Mouse (Mus musculus) ovary, postnatal 14 days (tissue): ENCODE data around the gene Daxx.
"Not testable (repeated sequence)": the region's sequence is repeated elsewhere in the genome, so short reads cannot be mapped to it uniquely, and the experiment has no call there.

Experiments
- DNase-seq: peaks from one replicate; pipeline ENCODE4 v3.0.0; 2022; ENCODE audit warnings: low spot score

Daxx gene

DNA sequence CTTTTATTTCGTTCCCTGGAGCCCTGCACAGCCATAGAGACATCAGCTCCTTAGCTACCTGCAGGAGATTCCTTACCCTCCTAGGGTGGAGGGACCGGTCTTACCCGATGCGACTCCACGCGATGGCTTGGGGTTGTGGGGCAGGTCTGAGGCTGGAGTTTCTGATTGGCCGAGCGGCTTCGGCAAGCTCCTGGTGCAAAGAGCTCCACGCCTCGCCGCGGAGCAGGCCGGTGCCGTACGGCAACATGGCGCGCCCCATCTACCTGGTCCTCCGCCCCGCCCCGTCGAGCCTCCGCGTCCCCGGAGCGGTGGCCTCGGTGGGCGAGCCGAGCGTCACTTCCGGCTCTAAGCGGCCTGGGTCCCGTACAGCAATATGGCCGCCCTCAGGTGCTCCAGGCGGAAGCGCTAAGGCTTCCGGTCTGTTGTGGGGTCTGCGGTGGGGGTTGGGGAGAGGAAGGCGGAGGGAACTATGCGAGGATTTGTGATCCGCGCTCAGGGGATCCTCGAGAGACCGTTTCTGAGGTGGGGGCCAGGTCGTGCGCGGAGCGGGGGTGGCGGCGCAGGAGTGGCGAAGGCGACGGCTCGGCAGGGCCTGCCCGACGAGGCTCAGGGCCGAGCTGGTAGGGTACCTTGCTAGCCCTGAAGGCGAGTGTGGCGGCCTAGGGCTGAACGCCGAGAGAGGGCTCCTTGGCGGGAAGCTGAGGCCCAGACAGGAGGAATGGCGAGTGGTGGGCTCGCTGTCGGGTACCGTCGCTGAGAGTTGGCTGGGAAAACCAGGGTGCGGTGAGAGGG, at the start of gene Daxx:
Daxx (plus strand) TSS at position 338 of the 792 bp plus-strand sequence.
- DNase-seq = peak; percentile 99

DNA sequence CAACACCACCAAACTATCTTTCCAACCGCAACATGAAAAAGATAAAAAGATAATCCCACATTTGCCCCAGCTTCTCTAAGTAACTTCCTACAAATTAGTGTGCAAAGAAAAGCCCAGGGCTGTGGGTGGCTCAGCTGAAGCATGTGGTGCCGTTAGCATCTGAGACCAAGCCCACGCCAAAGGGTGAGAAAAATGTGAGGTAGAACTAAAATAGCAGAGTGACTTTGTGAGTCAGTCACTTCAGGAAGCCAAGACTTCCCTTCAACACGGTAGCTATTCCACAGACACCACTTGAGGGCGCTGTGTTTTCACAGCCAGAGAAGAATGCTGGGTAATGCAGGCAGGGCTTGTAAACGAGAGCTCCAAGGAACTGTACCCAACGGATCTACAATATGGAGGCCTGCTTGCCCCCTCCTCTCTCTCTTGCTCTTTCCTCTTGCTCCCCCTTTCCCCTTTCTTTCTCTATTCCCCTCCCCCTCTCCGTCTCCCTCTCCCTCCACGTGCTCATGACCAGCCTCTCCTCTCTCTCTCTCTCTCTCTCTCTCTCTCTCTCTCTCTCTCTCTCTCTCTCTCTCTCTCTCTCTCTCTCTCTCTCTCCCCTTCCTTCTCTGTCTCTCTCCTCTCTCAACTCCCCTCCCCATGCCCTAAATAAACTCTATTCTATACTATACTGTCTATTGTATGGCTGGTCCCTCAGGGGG, 43.7 kb upstream of the Daxx start:
- no peak for DNase-seq

DNA sequence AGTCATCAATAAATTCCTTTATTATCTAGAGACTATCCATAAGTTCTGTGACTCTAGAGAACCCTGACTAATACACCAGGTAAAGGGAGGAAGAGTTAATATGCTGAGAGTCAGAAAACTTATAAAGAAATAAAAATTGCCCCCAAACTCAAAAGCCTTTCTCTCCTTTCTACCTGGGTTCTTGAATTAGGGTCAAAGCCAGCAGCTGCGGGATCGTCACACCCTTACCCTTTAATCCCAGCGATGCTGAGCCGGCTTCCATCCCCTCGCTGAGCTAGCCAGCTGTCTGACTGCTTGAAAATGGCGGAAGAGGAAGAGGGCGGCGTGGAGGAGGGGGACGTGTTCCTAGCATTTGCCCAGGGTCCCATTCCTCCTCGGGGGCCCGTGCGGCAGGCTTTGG, 35.7 kb upstream of the Daxx start, which contains the start of gene Gm7029:
Gm7029 (plus strand) TSS at position 301 of the 400 bp plus-strand sequence.
- DNase-seq = not testable (repeated sequence)

DNA sequence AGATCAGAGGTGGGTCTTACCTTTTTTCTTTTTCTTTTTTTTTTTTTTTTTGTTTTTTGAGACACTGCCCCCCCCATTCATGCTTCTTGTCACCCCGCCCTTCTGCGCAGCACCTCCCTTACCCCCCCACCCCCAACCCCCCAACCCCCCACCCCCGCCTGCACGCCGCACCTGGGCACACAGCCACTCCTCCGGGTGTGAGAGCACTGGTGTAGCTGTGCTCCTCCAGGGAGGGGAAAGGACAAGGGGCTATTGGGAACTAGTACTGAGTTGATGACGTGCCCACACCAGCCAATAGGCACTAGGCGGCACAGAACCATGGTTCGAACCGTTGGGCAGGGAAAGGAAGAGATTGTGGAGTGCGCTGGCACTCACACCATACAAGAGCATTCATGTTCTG, 34.8 kb upstream of the Daxx start:
- no peak for DNase-seq

DNA sequence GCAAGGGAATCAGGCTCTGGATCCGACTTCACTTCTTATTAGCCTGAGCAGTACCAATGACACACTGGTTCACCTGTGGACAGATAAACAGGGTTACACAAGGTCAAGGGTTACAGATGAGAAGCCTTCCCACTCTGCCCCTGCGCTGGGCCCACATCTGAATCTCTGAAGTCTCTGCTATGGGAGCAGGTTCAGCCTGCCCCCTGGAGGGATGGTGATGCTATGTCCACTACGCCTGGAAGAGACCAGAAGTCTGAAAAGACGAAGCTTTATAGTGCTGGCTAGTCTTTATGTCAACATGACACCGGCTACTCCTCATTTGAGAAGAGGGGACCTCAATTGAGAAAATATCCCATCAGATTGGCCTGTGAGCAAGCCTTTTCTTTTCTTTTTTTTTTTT, 33.4 kb upstream of the Daxx start:
- not testable (repeated sequence) for DNase-seq

DNA sequence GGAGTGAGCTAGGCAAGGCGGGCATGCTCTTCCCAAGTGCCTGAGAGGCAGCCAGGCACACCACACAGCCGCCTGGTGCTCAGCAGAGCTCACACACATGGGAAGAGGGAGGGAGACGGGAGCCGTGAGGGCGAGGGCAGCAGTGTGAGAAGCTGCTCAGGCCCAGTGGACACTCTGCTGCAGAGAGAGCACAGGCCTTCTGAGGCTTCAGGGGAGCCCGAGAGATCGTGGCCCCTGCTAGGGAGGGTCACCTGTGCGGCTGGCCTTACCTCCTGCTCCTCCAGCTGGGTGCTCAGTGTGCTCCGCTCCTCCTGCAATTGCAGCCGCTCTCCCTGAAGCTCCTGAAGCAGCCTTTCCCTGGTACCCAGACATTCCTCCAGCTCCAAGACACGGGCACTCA, 24.9 kb upstream of the Daxx start:
- DNase-seq = not testable (repeated sequence)

DNA sequence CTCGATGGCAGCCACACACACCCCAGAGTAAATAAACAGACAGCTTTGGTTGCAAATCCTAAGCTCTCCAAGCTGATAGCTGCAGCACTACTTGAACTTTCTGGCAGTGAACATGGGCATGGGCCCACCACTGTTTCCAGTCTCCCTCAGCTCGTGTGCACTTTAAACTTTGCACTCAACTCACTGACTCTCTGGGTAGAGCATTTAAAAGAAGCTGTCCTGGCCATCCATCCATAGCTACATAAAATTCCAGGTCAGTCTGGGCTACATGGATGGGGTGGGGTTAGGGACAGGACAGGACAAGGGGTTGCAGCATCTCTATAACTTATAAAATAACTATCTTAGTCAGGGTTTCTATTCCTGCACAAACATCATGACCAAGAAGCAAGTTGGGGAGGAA, 21.4 kb upstream of the Daxx start:
- not testable (repeated sequence) for DNase-seq

DNA sequence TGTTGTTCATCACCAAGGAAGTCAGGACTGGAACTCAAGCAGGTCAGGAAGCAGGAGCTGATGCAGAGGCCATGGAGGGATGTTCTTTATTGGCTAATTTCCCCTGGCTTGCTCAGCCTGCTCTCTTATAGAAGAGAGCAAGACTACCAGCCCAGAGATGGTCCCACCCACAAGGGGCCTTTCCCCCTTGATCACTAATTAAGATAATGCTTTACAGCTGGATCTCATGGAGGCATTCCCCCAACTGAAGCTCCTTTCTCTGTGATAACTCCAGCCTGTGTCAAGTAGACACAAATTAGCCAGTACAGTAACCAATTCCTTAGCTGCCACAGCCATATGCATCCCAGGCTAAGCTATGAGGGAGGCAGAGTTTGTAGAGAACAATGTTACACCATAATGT, 21.0 kb upstream of the Daxx start:
- DNase-seq = not testable (repeated sequence)

DNA sequence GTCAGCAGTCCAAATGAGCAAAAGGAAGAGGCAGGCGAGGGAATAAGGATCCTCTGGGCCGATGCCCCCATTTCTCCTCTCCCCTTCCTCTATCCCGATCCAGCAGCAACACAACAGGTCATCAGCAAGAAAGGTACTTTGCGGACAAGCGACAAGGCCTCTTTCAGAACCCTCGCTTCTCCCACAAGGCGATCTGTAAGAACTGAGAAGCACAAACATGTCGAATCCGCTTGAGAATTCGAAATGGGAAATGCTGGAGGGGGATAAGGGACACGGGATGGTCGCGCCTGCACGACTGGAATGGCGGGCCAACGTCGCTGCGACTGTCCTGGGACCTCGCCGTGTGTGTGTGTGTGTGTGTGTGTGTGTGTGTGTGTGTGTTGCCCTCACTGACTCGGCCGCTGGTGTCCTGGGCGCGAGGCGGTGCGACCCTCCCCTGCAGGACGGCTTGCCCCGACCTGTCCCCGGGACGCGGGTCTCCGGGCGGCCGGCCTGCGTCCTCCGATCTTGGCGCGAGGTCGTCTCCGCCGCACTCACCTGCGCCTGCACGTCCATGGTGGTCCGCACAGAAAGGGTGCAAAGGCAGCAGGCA, 19.2 kb upstream of the Daxx start:
- not testable (repeated sequence) for DNase-seq

DNA sequence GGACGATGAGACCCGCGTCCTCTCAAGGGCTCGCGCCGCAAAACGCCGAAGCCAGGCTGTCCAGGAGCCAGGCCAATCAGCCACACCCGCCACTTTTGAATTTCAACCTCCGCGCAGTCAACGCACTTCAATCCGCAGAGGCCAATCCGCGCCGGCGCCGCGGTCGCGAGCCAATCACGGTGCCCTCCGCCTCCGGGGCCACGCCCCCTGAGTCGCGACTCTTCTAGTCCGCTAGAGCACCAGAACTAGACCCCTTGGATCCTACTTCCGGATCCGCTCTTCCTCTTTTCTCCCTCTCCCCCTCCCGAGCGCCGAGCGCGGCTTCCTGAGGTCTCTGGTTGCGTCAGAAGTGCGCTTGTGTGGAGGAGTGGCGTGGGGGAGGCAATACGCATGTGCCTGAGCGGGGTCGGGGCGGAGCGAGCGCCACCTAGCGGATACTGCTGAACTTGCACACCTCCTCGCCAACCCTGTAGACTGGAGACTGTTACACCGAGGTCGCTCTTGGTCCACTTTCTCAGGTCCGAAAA, 18.6 kb upstream of the Daxx start, which contains the start of gene Kifc1:
Kifc1 (minus strand) TSS at position 129 of the 527 bp plus-strand sequence.
- DNase-seq = peak; percentile 99

DNA sequence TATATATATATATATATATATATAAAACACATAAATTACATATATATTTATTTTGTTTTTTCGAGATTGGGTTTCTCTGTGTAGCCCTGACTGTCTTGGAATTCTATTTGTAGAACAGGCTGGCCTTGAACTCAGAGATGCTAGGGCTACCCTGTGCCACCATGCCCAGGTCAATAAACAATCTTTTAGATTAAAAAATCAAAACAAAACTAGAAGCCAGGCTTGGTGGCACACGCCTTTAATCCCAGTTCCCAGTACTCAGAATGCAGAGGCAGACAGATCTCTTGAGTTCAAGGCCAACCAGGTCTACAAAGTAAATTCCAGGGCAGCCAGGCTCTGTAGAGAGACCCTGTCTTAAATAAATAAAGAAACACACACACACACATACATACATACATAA, 17.9 kb upstream of the Daxx start:
- no peak for DNase-seq

DNA sequence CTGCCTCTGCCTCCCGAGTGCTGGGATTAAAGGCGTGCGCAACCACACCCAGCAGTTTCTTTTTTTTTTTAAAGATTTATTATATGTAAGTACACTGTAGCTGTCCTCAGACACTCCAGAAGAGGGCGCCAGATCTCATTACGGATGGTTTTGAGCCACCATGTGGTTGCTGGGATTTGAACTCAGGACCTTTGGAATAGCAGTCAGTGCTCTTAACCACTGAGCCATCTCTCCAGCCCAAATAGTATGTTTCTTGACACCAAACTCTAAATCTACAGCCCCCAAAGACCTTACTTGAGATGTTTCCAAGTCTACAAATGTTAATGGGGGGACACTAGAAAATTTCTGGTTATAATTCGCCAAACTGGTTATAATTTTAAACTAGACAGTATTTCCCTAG, 17.3 kb upstream of the Daxx start:
- not testable (repeated sequence) for DNase-seq

DNA sequence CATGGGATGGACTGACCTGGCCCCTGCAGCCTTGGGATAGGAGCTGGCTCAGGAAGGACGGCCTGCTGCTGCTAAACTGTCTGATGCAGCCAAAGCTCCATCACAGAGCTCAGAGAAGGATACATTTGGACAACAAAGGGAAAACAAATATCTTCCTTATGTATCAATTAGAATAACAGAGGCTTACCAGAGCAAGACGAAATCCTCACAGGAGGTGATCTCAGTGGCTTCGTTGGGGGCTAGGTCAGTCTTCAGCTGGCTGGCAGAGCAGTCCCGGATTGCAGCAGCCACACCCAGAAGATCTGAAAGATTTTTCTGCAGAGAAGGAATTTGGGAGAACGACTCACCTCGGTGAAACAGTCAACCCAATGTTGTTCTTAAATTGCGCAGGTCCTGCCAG, 16.8 kb upstream of the Daxx start:
- DNase-seq = no peak

DNA sequence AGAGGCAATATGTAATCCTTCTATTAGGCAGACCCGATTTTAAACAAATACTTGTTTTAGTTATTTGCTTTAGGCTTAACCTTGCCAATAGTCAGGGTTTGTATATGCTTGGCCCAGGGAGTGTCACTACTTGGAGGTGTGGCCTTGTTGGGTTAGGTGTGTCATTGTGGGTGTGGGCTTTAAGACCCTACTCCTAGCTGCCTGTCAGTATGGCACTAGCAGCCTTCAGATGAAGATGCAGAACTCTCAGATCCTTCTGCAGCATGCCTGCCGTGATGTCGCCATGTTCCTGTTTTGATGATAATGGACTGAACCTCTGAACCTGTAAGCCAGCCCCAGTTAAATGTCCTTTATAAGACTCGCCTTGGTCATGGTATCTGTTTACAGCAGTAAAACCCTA, 16.2 kb upstream of the Daxx start:
- DNase-seq = not testable (repeated sequence)

DNA sequence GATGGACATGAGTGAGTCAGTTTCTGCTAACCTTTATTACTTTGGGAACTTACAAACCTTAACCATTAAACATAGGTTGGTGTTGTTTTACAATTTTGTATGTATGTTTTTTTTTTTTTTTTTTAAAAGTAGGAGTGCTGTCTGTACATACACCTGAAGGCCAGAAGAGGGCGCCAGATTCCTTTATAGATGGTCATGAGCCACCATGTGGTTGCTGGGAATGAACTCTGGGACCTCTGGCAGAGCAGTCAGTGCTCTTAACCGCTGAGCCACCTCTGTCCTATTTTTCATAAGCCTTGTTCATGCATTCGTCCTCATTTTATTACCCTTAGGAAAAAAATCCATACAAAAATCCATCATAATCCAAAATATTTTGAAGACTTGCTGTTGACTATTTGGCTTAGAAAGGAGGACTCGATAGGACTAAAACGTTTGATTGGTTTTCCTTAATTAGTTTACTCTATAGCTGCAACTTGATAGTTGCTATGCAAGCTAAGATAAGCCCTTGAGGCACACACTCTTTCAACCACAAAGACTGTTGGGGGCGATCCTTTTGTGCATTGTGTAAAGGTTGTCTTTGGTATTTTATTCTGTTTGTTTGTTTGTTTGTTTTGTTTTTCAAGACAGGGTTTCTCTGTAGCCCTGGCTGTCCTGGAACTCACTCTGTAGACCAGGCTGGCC, 12.0 kb upstream of the Daxx start:
- no peak for DNase-seq

DNA sequence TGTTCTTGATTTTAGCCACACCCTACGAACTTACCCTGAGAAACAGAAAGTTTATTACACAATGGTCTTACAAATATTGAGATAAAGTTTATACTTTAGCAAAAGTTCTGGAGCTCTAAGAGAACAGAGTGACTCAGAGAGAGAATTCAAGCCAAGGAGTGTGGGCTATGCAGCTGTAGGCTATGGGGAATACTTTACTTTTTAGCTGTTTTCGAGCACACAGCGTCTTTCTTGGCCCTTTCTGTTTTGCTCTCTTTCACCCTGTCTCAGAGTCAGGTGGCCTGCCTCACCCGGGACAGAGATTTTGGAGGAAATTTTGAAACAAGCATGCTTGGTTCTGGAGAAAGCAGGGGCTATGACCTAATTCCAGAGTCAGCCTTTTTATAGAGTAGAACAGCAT, 11.0 kb upstream of the Daxx start:
- not testable (repeated sequence) for DNase-seq

DNA sequence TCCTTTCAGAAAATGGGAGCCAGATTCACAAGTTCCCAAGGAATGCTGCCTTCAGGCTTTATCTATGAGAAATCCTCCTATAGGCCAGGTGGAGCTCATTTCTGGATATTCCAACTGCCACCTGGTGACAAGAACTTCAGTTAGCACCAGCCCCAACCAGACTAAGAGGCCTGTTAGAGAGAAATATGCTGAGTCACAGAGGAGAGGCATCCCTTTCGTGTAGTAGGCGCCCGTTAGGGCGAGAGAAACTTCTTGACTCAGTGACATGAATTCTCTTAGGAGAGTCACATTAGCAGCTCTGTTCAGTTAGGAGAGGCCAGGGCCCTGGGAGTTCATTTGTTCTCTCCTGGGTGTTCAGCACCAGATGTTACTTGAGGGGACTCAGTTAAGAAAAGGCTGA, 9.6 kb upstream of the Daxx start:
- DNase-seq = no peak

DNA sequence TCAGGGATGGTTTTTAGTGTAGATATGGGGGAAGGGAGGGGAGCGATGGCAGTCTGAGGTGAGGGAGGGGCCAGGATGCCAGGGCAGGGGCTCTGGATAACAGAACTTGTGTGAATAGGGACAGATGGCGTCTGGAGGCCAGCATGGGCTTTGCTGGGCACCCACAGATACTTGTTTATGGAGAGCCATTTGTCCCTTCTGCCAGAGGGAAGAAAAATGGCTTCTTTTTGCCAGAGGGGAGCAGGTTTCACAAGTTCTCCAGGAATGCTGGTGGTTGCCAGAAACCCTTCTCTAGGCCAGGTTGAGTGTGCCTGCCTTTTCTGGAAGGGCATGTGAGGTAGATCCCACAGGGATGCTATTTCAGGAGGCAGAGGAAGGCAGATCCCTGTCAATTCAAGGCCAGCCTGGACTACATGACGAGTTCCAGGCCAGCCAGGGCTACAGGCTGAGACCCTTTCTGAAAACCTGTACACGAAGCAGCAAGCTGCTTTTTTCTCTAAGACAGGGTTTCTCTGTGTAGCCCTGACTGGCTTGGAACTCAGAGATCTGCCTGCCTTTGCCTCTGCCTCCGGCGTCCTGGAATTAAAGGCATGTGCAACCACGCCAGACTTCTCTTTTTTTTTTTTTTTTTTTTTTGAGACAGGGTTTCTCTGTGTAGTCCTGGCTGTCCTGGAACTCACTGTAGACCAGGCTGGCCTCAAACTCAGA, 8.8 kb upstream of the Daxx start:
- peak; percentile 17 for DNase-seq

DNA sequence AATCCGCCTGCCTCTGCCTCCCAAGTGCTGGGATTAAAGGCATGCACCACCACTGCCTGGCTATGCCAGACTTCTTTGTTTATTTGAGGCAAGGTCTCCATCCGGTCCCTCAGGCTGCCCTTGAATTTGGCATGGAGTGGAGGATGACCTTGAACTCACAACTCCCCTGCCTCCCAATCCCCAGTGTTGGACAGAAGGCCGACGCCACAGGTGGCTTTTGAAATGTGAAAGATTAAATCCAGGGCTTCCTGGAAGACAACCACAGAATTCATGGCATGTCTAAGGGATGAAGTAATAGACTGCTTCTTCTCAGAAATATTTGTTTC, 8.3 kb upstream of the Daxx start:
- no peak for DNase-seq

DNA sequence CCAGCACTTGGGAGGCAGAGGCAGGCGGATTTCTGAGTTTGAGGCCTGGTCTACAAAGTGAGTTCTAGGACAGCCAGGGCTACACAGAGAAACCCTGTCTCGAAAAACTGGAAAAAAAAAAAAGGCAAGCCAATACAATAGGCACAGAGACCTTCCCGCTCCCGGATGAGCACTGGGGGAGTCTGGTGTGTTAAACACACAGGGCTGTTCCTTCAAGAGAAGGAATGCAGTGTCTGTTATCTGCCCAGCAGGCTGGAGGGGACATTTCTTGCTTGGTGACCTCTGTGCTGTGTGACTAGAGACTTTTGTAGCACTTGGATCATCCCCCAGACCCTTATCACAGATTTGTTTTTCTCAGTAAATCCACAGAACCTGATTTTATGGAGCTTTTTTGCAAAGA, 7.6 kb upstream of the Daxx start:
- no peak for DNase-seq

DNA sequence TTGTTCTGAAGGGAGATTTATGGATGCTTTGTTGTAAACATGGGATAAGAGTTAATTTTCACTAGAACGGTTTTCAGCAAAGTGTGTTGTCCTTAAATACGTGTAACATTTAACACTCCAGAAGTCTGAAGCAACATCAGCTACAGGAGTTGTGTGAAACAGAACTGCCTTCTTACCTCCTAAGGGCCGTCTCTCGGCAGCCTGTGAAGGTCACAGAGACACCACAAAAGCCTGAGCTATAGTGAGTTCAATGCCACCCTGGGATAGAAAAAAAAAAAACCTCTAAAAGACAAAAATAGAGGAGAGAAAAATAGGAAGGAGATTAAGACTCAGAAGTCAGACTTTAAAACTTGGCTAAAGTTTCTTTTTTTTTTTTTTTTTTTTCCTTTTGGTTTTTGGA, 7.1 kb upstream of the Daxx start:
- DNase-seq = no peak

DNA sequence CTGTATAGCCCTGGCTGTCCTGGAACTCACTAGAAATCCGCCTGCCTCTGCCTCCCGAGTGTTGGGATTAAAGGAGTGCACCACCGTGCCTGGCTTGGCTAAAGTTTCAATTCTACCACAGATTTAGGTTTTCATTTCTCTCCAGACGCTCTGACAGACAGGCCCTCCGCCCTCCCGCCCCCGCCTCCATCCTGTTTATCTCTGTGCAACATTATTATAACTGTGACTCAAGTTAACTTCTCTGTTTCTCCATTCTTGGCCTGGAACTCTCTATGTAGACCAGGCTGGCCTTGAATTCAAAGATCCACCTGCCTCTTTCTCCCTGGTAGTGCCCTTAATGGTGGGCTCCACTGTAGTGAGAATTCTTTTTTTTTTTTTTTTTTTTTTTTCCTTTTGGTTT, 6.7 kb upstream of the Daxx start:
- no peak for DNase-seq
